Mouse (Mus musculus): ENCODE measurements around the gene Grm8.

Grm8 gene

GRCm38 (mm10) chr6:28135001-28135401, at the start of gene Grm8:
Grm8 (minus strand) TSS chr6:28135178.
- DNase-seq (ENCODE audit: low spot score) = no peak

- DNase-seq (ENCODE audit: low spot score) = no peak
These were observed 35.0 kb upstream of the Grm8 start for GRCm38 (mm10) chr6:28169851-28170539.

GRCm38 (mm10) chr6:28160399-28160798, 25.4 kb upstream of the Grm8 start:
- no peak for DNase-seq (ENCODE audit: low spot score)

- DNase-seq (ENCODE audit: low spot score) = no peak
These were observed 11.5 kb upstream of the Grm8 start for GRCm38 (mm10) chr6:28146445-28146844.

- no peak for DNase-seq (ENCODE audit: low spot score)
These were observed 7.4 kb upstream of the Grm8 start for GRCm38 (mm10) chr6:28142332-28142731.

- DNase-seq (ENCODE audit: low spot score) = peak; percentile 53
These were observed 644 bp upstream of the Grm8 start for GRCm38 (mm10) chr6:28135411-28136233.

GRCm38 (mm10) chr6:28134251-28134801, 652 bp downstream of the Grm8 start:
- no peak for DNase-seq (ENCODE audit: low spot score)

GRCm38 (mm10) chr6:28133206-28134063, 1.5 kb downstream of the Grm8 start:
- DNase-seq (ENCODE audit: low spot score) = no peak

- no peak for DNase-seq (ENCODE audit: low spot score)
These were observed 2.9 kb downstream of the Grm8 start for GRCm38 (mm10) chr6:28132056-28132455.

- DNase-seq (ENCODE audit: low spot score) = no peak
These were observed 6.1 kb downstream of the Grm8 start for GRCm38 (mm10) chr6:28128871-28129270.

GRCm38 (mm10) chr6:28115519-28115918, 19.5 kb downstream of the Grm8 start:
- no peak for DNase-seq (ENCODE audit: low spot score)

- no peak for DNase-seq (ENCODE audit: low spot score)
These were observed 20.1 kb downstream of the Grm8 start for GRCm38 (mm10) chr6:28114916-28115315.

GRCm38 (mm10) chr6:28111551-28111950, 23.4 kb downstream of the Grm8 start:
- no peak for DNase-seq (ENCODE audit: low spot score)

GRCm38 (mm10) chr6:28102608-28103316, 32.2 kb downstream of the Grm8 start:
- DNase-seq (ENCODE audit: low spot score) = no peak

- DNase-seq (ENCODE audit: low spot score) = no peak
These were observed 35.0 kb downstream of the Grm8 start for GRCm38 (mm10) chr6:28100001-28100400.

- DNase-seq (ENCODE audit: low spot score) = no peak
These were observed 42.5 kb downstream of the Grm8 start for GRCm38 (mm10) chr6:28092511-28092910.

GRCm38 (mm10) chr6:28091836-28092235, 43.1 kb downstream of the Grm8 start:
- no peak for DNase-seq (ENCODE audit: low spot score)

GRCm38 (mm10) chr6:28090981-28091380, 44.0 kb downstream of the Grm8 start:
- DNase-seq (ENCODE audit: low spot score) = no peak

- DNase-seq (ENCODE audit: low spot score) = no peak
These were observed 59.4 kb downstream of the Grm8 start for GRCm38 (mm10) chr6:28075534-28075933.

GRCm38 (mm10) chr6:28074470-28074869, 60.5 kb downstream of the Grm8 start:
- no peak for DNase-seq (ENCODE audit: low spot score)

GRCm38 (mm10) chr6:28051966-28052365, 83.0 kb downstream of the Grm8 start:
- no peak for DNase-seq (ENCODE audit: low spot score)
